Mouse (Mus musculus) forebrain, embryonic 13.5 days (tissue): ENCODE results near the gene Maml3. TPM values are rescaled to one million over a fixed set of nuclear protein-coding genes. Genes with fewer than 3 reads are reported as not detected.

Experiments used
- ATAC-seq: fragments of 200-750 bp; cut with Nextera tagmentation; 2 replicates; pipeline ENCODE4 v1.8.0; 2017
- H3K27ac ChIP-seq: fragments of 300-500 bp; sonication (generic); 2 replicates; pipeline ENCODE4 v1.5.1; 2015; ENCODE audit warnings: inconsistent platforms, mild to moderate bottlenecking, moderate library complexity
- H3K27me3 ChIP-seq: fragments of 300-500 bp; sonication (generic); 2 replicates; pipeline ENCODE4 v1.6.1; 2015; ENCODE audit warnings: mild to moderate bottlenecking, inconsistent platforms
- H3K36me3 ChIP-seq: fragments of 300-500 bp; sonication (generic); 2 replicates; pipeline ENCODE4 v1.6.1; 2015; ENCODE audit warnings: mild to moderate bottlenecking, inconsistent platforms; ENCODE audit not compliant: poor library complexity, severe bottlenecking
- H3K4me1 ChIP-seq: fragments of 300-500 bp; sonication (generic); 2 replicates; pipeline ENCODE4 v1.6.1; 2015; ENCODE audit warnings: inconsistent platforms
- H3K4me2 ChIP-seq: fragments of 300-500 bp; sonication (generic); 2 replicates; pipeline ENCODE4 v1.6.1; 2015; ENCODE audit warnings: inconsistent platforms, mild to moderate bottlenecking, moderate library complexity
- H3K4me3 ChIP-seq: fragments of 300-500 bp; sonication (generic); 2 replicates; pipeline ENCODE4 v1.5.1; 2015; ENCODE audit warnings: mild to moderate bottlenecking, inconsistent platforms
- H3K9ac ChIP-seq: fragments of 300-500 bp; sonication (generic); 2 replicates; pipeline ENCODE4 v1.6.1; 2015; ENCODE audit warnings: mild to moderate bottlenecking, inconsistent platforms
- H3K9me3 ChIP-seq: fragments of 300-500 bp; sonication (generic); replicated peaks from 2 replicates; pipeline ENCODE4 v1.6.1; 2016; ENCODE audit warnings: inconsistent platforms
- WGBS: fragments of 180-500 bp; shearing (Covaris S2); methylation state at CpG from one replicate; pipeline ENCODE4 v1.1.7; 2015; 5-methylcytosine and 5-hydroxymethylcytosine counted together
- polyA plus RNA-seq: library from polyadenylated mRNA; unstranded; fragments of >200 nt; fragmentation: Nextera tagmentation; extraction: Ambion mirVana; gene quantifications from 2 replicates; pipeline ENCODE4 v1.2.1, GENCODE M21; 2015

Gene Maml3
- polyA plus RNA-seq, 1 experiment from 2014 or later: 5.4 TPM

- Histone ChIP-seq H3K27me3 (no peaks in the 10 kb centered on the region), H3K4me3 (no peak overlapping the region), H3K4me1 (peaks cover 25% of the 10 kb centered on the region), H3K9me3 (no peaks in the 10 kb centered on the region), H3K36me3 (no peaks in the 10 kb centered on the region), H3K9ac (no peak overlapping the region), H3K27ac (peak overlapping the region; percentile 76), H3K4me2 (peak overlapping the region; percentile 46; the same call in 1 of the 2 replicates)
- ATAC-seq: peak; percentile 47
- WGBS: 49% methylated on average over 7 of the region's 7 CpGs
These were observed 17.1 kb downstream of the Maml3 start for GRCm38 (mm10) chr3:52087636-52088280.

GRCm38 (mm10) chr3:52078763-52079162 is 26.1 kb downstream of the Maml3 start:
- no peaks in the 10 kb centered on the region for H3K36me3 ChIP-seq
- no peak overlapping the region for H3K4me2 ChIP-seq
- no peaks in the 10 kb centered on the region for H3K27me3 ChIP-seq
- no peak for ATAC-seq
- 86% methylated on average over 2 of the region's 2 CpGs for WGBS
- H3K9me3 ChIP-seq: no peaks in the 10 kb centered on the region
- H3K27ac ChIP-seq: no peak overlapping the region
- no peak overlapping the region for H3K9ac ChIP-seq
- H3K4me1 ChIP-seq: peaks cover 15% of the 10 kb centered on the region
- H3K4me3 ChIP-seq: no peak overlapping the region

GRCm38 (mm10) chr3:52073959-52074358 is 30.9 kb downstream of the Maml3 start:
- Histone ChIP-seq H3K36me3 (no peaks in the 10 kb centered on the region), H3K9me3 (no peaks in the 10 kb centered on the region), H3K9ac (no peak overlapping the region), H3K27me3 (no peaks in the 10 kb centered on the region), H3K27ac (no peak overlapping the region), H3K4me3 (no peak overlapping the region), H3K4me2 (no peak overlapping the region), H3K4me1 (peaks cover 59% of the 10 kb centered on the region)
- ATAC-seq: no peak
- 60% methylated on average over 6 of the region's 6 CpGs for WGBS

GRCm38 (mm10) chr3:52071996-52072395 is 32.9 kb downstream of the Maml3 start:
- 11% methylated on average over 5 of the region's 5 CpGs for WGBS

GRCm38 (mm10) chr3:52070163-52070478 is 34.8 kb downstream of the Maml3 start:
- Histone ChIP-seq H3K4me3 (peak overlapping the region; percentile 26), H3K27me3 (no peaks in the 10 kb centered on the region), H3K36me3 (no peaks in the 10 kb centered on the region), H3K9ac (peak overlapping the region; percentile 45), H3K27ac (peak overlapping the region; percentile 49; the same call in 1 of the 2 replicates), H3K4me1 (peaks cover 64% of the 10 kb centered on the region), H3K9me3 (no peaks in the 10 kb centered on the region), H3K4me2 (peak overlapping the region; percentile 62)
- ATAC-seq: no peak
- 5% methylated on average over 4 of the region's 4 CpGs for WGBS

More at GRCm38 (mm10) chr3:52071996-52072395, 32.9 kb downstream of the Maml3 start:
- no peak for ATAC-seq
- H3K27me3 ChIP-seq: no peaks in the 10 kb centered on the region
- H3K27ac ChIP-seq: no peak overlapping the region
- no peak overlapping the region for H3K9ac ChIP-seq
- no peak overlapping the region for H3K4me2 ChIP-seq
- H3K9me3 ChIP-seq: no peaks in the 10 kb centered on the region
- H3K4me3 ChIP-seq: no peak overlapping the region
- peaks cover 59% of the 10 kb centered on the region for H3K4me1 ChIP-seq
- no peaks in the 10 kb centered on the region for H3K36me3 ChIP-seq

- Histone ChIP-seq H3K9ac (peak overlapping the region; percentile 45), H3K4me3 (peak overlapping the region; percentile 26), H3K27ac (peak overlapping the region; percentile 49; the same call in 1 of the 2 replicates), H3K4me2 (peak overlapping the region; percentile 62), H3K36me3 (no peaks in the 10 kb centered on the region), H3K4me1 (peaks cover 64% of the 10 kb centered on the region), H3K27me3 (no peaks in the 10 kb centered on the region), H3K9me3 (no peaks in the 10 kb centered on the region)
- WGBS: 9% methylated on average over 25 of the region's 25 CpGs
- peak; percentile 65; the same call in 1 of the 2 replicates for ATAC-seq
These were observed 35.3 kb downstream of the Maml3 start for GRCm38 (mm10) chr3:52069304-52070162.

- Histone ChIP-seq H3K27ac (no peak overlapping the region), H3K36me3 (no peaks in the 10 kb centered on the region), H3K4me3 (no peak overlapping the region), H3K4me2 (no peak overlapping the region), H3K9me3 (no peaks in the 10 kb centered on the region), H3K4me1 (peaks cover 57% of the 10 kb centered on the region), H3K27me3 (no peaks in the 10 kb centered on the region), H3K9ac (no peak overlapping the region)
- no peak for ATAC-seq
- WGBS: 61% methylated on average over 3 of the region's 3 CpGs
These were observed 36.0 kb downstream of the Maml3 start for GRCm38 (mm10) chr3:52068885-52069284.

GRCm38 (mm10) chr3:52067181-52067580 is 37.7 kb downstream of the Maml3 start:
- no peak overlapping the region for H3K4me2 ChIP-seq
- H3K9me3 ChIP-seq: no peaks in the 10 kb centered on the region
- 67% methylated on average over 6 of the region's 6 CpGs for WGBS
- ATAC-seq: no peak
- H3K4me3 ChIP-seq: no peak overlapping the region
- no peaks in the 10 kb centered on the region for H3K27me3 ChIP-seq
- no peak overlapping the region for H3K9ac ChIP-seq
- H3K36me3 ChIP-seq: no peaks in the 10 kb centered on the region
- H3K27ac ChIP-seq: no peak overlapping the region
- peaks cover 55% of the 10 kb centered on the region for H3K4me1 ChIP-seq

- ATAC-seq: no peak
- H3K27me3 ChIP-seq: no peaks in the 10 kb centered on the region
- WGBS: 34% methylated on average over 3 of the region's 3 CpGs
- no peak overlapping the region for H3K4me2 ChIP-seq
- no peaks in the 10 kb centered on the region for H3K9me3 ChIP-seq
- no peak overlapping the region for H3K27ac ChIP-seq
- no peak overlapping the region for H3K9ac ChIP-seq
- H3K4me1 ChIP-seq: peaks cover 55% of the 10 kb centered on the region
- no peak overlapping the region for H3K4me3 ChIP-seq
- H3K36me3 ChIP-seq: no peaks in the 10 kb centered on the region
These were observed 38.7 kb downstream of the Maml3 start for GRCm38 (mm10) chr3:52066142-52066541.

GRCm38 (mm10) chr3:52063261-52063655 is 41.6 kb downstream of the Maml3 start:
- 92% methylated on average over 3 of the region's 3 CpGs for WGBS
- Histone ChIP-seq H3K9me3 (no peaks in the 10 kb centered on the region), H3K4me3 (no peak overlapping the region), H3K4me1 (peaks cover 34% of the 10 kb centered on the region), H3K9ac (no peak overlapping the region), H3K27me3 (no peaks in the 10 kb centered on the region), H3K27ac (no peak overlapping the region), H3K4me2 (no peak overlapping the region), H3K36me3 (no peaks in the 10 kb centered on the region)
- no peak for ATAC-seq

- Histone ChIP-seq H3K4me2 (peak overlapping the region; percentile 17; the same call in 1 of the 2 replicates), H3K27me3 (no peaks in the 10 kb centered on the region), H3K9me3 (no peaks in the 10 kb centered on the region), H3K27ac (peak overlapping the region; percentile 67), H3K4me3 (no peak overlapping the region), H3K36me3 (no peaks in the 10 kb centered on the region), H3K4me1 (peaks cover 34% of the 10 kb centered on the region), H3K9ac (no peak overlapping the region)
- ATAC-seq: peak; percentile 34; the same call in 1 of the 2 replicates
- WGBS: 45% methylated on average over 11 of the region's 11 CpGs
These were observed 42.3 kb downstream of the Maml3 start for GRCm38 (mm10) chr3:52062389-52063260.
